Mouse (Mus musculus) adrenal gland, postnatal 4 days (tissue): ENCODE results near the gene Gm6803. TPM values are rescaled to one million over a fixed set of nuclear protein-coding genes. Genes with fewer than 3 reads are reported as not detected.
"Not testable (repeated sequence)": the region's sequence is repeated elsewhere in the genome, so short reads cannot be mapped to it uniquely, and the experiment has no call there.

Source experiments
- DNase-seq, 2 experiments: peaks; one replicate each; pipeline ENCODE4 v3.0.0; 2021 to 2022; ENCODE audit warnings: low spot score in 2 of 2, mixed read lengths in 2 of 2
- long read RNA-seq, 2 experiments: library from polyadenylated mRNA; stranded (forward); transcript quantifications; one replicate each; pipeline ENCODE4 v2.0.0; 2021
- total RNA-seq, 2 experiments: library from RNA; stranded (reverse); gene quantifications; 2 replicates each; pipeline ENCODE4 v1.2.3; 2021

Gene Gm6803
- total RNA-seq: not detected
- long read RNA-seq, experiment 1: 0 reads
- long read RNA-seq, experiment 2: 0 reads

- not testable (repeated sequence) for DNase-seq
These were observed at the start of gene Gm6803 for GRCm38 (mm10) chr12:88018671-88019070. TSS of gene Gm6803 (minus strand) at chr12:88018771.

- DNase-seq: not testable (repeated sequence)
These were observed 26.7 kb upstream of the Gm6803 start for GRCm38 (mm10) chr12:88045226-88045625.

DNA sequence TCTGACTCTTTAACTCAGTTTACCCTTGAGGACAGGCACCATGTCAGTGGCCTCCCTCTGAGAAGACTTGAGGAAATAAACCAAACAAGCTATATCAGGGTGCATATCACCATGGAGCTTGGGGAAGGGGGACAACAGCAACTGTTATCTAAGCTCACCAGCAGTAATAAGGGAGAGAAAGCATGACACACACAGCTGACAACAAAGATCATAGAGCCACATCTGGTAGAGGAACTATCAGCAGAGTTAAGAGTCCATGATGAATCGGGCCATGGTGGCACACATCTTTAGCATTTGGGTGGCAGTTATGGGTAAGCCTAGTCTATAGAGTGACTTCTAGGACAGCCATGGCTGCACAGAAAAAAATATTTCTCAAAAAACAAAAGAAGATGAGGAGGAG lies 21.1 kb upstream of the Gm6803 start:
- not testable (repeated sequence) for DNase-seq

GRCm38 (mm10) chr12:88039062-88039461 lies 20.5 kb upstream of the Gm6803 start:
- DNase-seq: not testable (repeated sequence)

DNA sequence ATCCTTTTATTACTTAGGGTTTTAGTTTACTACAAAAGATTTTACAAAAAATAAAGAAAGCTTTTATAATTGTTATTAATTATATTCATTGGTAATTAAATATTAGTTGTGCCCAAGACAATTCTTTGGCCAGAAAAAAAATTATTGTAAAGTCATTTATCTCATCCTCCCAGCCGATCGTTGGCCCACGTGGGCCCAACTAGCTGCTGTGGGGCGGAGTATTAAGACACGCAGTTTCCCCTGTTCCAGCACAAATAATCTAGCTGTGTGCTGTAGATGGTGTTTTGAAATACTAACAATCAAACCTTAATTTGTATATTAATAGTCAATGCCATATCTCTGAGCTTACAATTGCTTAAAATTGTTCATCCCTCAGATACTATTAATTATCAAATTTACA lies 13.7 kb upstream of the Gm6803 start:
- not testable (repeated sequence) for DNase-seq

DNA sequence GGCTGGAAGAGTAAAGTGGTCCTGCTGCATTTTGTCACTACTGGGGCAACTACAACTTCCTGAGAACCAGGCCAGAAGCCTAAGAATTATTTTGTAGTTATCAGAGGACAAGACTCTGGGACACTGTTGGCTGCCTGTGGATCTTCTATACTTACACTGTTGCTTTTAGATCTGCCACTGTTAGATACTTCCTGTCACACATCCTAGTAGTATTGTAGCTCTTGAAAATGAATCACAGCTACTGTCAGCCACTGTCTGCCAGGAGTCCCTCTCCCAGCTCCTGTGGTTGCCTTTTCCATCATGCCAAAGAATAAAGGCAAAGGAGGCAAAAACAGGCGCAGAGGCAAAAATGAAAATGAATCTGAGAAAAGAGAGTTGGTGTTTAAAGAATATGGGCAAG lies 8.1 kb upstream of the Gm6803 start, which contains the start of gene Gm2056:
Gm2056 (plus strand) TSS at position 301 of the 400 bp plus-strand sequence.
- not testable (repeated sequence) for DNase-seq

DNA sequence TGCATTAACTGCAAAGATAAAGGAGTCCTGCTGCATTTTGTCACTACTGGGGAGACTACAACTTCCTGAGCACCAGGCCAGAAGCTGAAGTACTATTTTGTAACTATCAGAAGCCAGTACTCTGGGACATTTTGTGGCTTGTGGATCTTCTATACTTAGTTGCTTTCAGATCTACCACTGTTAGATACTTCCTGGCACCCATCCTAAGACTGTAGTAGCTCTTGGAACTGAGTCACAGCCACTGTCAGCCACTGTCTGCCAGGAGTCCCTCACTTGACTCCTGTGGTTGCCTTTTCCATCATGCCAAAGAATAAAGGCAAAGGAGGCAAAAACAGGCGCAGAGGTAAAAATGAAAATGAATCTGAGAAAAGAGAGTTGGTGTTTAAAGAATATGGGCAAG lies 7.0 kb downstream of the Gm6803 start, which contains the start of gene Gm2075:
Gm2075 (plus strand) TSS at position 301 of the 400 bp plus-strand sequence.
- not testable (repeated sequence) for DNase-seq

DNA sequence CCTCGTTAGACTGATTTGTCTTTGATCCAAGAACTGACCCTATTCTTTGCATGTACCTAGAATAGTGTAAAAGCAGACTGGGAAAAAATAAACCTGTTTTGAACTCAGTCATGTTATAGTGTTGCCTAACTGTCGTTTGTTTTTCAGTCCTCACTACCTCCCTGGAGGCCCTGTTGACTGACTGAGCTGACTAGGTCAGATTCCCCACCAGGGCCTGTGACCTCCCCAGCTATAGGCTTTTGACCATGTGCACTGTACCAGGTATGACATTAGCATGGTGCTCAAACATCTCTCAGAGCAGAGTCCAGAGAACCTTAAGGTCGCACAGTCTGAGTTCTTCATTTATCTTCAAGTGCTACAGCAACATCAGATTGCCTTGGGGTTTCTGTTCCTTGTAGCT lies 14.5 kb downstream of the Gm6803 start:
- not testable (repeated sequence) for DNase-seq

DNA sequence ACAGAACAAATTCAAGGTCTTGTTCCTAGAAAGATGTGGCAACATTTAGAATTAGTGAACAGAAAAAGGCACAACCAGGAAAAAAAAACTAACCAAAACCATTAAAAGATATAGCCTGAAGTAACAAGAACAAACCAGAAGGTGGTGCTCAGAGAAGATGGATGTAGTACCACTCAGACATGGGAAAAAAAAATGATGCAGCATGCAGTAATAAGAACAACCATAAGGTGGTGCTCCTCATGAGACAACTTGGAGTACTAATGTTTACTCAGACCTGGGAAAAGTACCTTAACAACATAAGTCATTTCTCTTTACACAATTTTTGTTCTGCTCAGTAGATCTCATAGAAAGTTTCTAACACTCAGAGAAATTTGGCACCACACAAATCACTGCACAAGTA lies 34.6 kb downstream of the Gm6803 start:
- DNase-seq: not testable (repeated sequence)

Other genes starting within 250 kb of the Gm6803 start
- gene Gm21319, start 243.0 kb downstream of the Gm6803 start, total RNA-seq: not detected
- not detected for gene Gm21936, start 223.3 kb downstream of the Gm6803 start, total RNA-seq
- gene BB287469, start 202.2 kb downstream of the Gm6803 start, total RNA-seq: not detected
- not detected for gene Gm2001, start 176.4 kb downstream of the Gm6803 start, total RNA-seq
- not detected for gene Gm2016, start 144.7 kb downstream of the Gm6803 start, total RNA-seq
- gene Gm2022, start 123.4 kb downstream of the Gm6803 start, total RNA-seq: not detected
- gene Gm2035, start 98.9 kb downstream of the Gm6803 start, total RNA-seq: not detected
- not detected for gene Gm2042, start 64.7 kb downstream of the Gm6803 start, total RNA-seq
- not detected for gene Gm2075, start 6.9 kb downstream of the Gm6803 start, total RNA-seq
- gene Gm2056, start 8.2 kb upstream of the Gm6803 start, total RNA-seq: not detected
- not detected for gene Gm16368, start 64.9 kb upstream of the Gm6803 start, total RNA-seq
- gene Gm10436, start 163.3 kb upstream of the Gm6803 start, total RNA-seq: not detected
- gene Gm8332, start 231.3 kb upstream of the Gm6803 start, total RNA-seq: not detected